17 mouse cellular contexts compared by ENCODE assay signal in genomic region chr8:115823673-115824477, GRCm38 (mm10).
DNase-seq lines count a peak whose midpoint lies in the region; ATAC-seq and TF ChIP-seq lines count a peak whose summit lies in the region.
"Had no signal": no experiment of that assay in that cellular context is flagged by ENCODE, and none has a peak within 500 bp of the region (broad histone marks: within the 10 kb centered on the region; RNA-seq: fewer than 3 reads in every experiment).

No protein-coding gene starts in this region.

- no peak overlapping the region for H3K4me2 ChIP-seq in kidney, embryonic 16.5 days (replicated peaks; ENCODE audit: low read depth, low read length)
- no peak overlapping the region for H3K4me2 ChIP-seq in kidney, postnatal 0 days (ENCODE audit: low read length)
- H3K4me2 ChIP-seq: liver, embryonic 11.5 days; midbrain, embryonic 15.5 days had no signal

- 52% methylated on average over 8 of the region's 8 CpGs for WGBS in kidney, embryonic 16.5 days
- 45% methylated on average over 8 of the region's 8 CpGs for WGBS in kidney, postnatal 0 days

- ATAC-seq in kidney, embryonic 16.5 days (ENCODE audit: low FRiP score, low TSS enrichment): no peak
- no peak for ATAC-seq in kidney, postnatal 0 days (replicated peaks; ENCODE audit: low FRiP score, low read depth)
- ATAC-seq in erythroid progenitor cell, adult 5-6 weeks (replicated peaks; ENCODE audit: low FRiP score, poor library complexity, severe bottlenecking): no peak
- ATAC-seq: inflammation-experienced regulatory T-cells, adult 6 months; midbrain, embryonic 15.5 days had no signal

- H3K27ac ChIP-seq in kidney, embryonic 16.5 days (ENCODE audit: low read length): no peak overlapping the region
- H3K27ac ChIP-seq in kidney, postnatal 0 days: no peak overlapping the region
- H3K27ac ChIP-seq: forebrain, embryonic 10.5 days; macrophage; midbrain, embryonic 15.5 days had no signal

- peak; percentile 24; the same call in 1 of the 2 replicates for TF ChIP-seq CTCF in kidney, postnatal 0 days (IDR thresholded peaks at IDR 0.05; ENCODE audit: low read depth)

- no peak overlapping the region for H3K9ac ChIP-seq in kidney, embryonic 16.5 days (replicated peaks; ENCODE audit: low read length)
- no peak overlapping the region for H3K9ac ChIP-seq in kidney, postnatal 0 days (ENCODE audit: low read depth, low read length)
- H3K9ac ChIP-seq: midbrain, embryonic 15.5 days had no signal

- peaks cover 21% of the 10 kb centered on the region for H3K4me1 ChIP-seq in kidney, embryonic 16.5 days (ENCODE audit: insufficient read depth, low read length)
- peaks cover 10% of the 10 kb centered on the region; the same call in 1 of the 2 replicates for H3K4me1 ChIP-seq in kidney, postnatal 0 days (replicated peaks; ENCODE audit: insufficient read depth, low read length)
- H3K4me1 ChIP-seq: midbrain, embryonic 15.5 days had no signal

- no peaks in the 10 kb centered on the region for H3K36me3 ChIP-seq in kidney, embryonic 16.5 days (ENCODE audit: insufficient read depth, low read length)
- H3K36me3 ChIP-seq in kidney, postnatal 0 days (ENCODE audit: insufficient read depth, low read length): no peaks in the 10 kb centered on the region
- H3K36me3 ChIP-seq: forebrain, embryonic 10.5 days; midbrain, embryonic 15.5 days had no signal

- no peak overlapping the region for H3K4me3 ChIP-seq in kidney, embryonic 16.5 days (ENCODE audit: low read length)
- no peak overlapping the region for H3K4me3 ChIP-seq in kidney, postnatal 0 days (replicated peaks; ENCODE audit: low read depth, low read length)
- H3K4me3 ChIP-seq: forebrain, embryonic 10.5 days; midbrain, embryonic 15.5 days had no signal

- peak; percentile 26 for DNase-seq in kidney, adult 11 months
- peak; percentile 22 for DNase-seq in lung, postnatal 10 days
- DNase-seq in lung, postnatal 36 days: no peak
- DNase-seq in kidney, postnatal 0 days (ENCODE audit: low spot score): peak; percentile 71
- no peak for DNase-seq in layer of hippocampus, postnatal 10 days (ENCODE audit: low spot score in 2 of 2)
- no peak for DNase-seq in frontal cortex, postnatal 25 days (ENCODE audit: low spot score in 2 of 2)
- DNase-seq: adrenal gland, postnatal 10 days; cerebellum, adult 2 months; right cerebral cortex, postnatal 25 days; thymus, postnatal 4 days had no signal

- H3K9me3 ChIP-seq in kidney, embryonic 16.5 days (ENCODE audit: low read length): no peaks in the 10 kb centered on the region
- no peaks in the 10 kb centered on the region for H3K9me3 ChIP-seq in kidney, postnatal 0 days (replicated peaks; ENCODE audit: low read length)
- H3K9me3 ChIP-seq: forebrain, embryonic 10.5 days; midbrain, embryonic 15.5 days had no signal

- no peaks in the 10 kb centered on the region for H3K27me3 ChIP-seq in kidney, embryonic 16.5 days (ENCODE audit: insufficient read depth, low read length)
- H3K27me3 ChIP-seq in kidney, postnatal 0 days (ENCODE audit: insufficient read depth, low read length): no peaks in the 10 kb centered on the region
- H3K27me3 ChIP-seq: midbrain, embryonic 15.5 days had no signal

Comparison
In these comparisons a context has a peak if more than half of its experiments do, and no peak if none do; other contexts are left out.
1. DNase-seq: peak in kidney, adult 11 months (single experiment), lung, postnatal 10 days (single experiment) and kidney, postnatal 0 days (single experiment); none in lung, postnatal 36 days (single experiment), layer of hippocampus, postnatal 10 days (0 of 2) and frontal cortex, postnatal 25 days (0 of 2).